Mouse (Mus musculus) liver, adult (tissue): ENCODE results near the gene Prr12.
A peak's percentile ranks its signal among the peaks of the same experiment; 100 is the strongest.

Experiments used
- GATA4 ChIP-seq: IDR thresholded peaks from 2 replicates; pipeline ENCODE4 v1.6.1; 2014; ENCODE audit warnings: mild to moderate bottlenecking, low read length; ENCODE audit not compliant: insufficient replicate concordance

Gene Prr12

GRCm38 (mm10) chr7:45017242-45018061 is 35.2 kb downstream of the Prr12 start, which contains the start of gene Rras:
TSS of gene Rras (plus strand) at chr7:45017961.
- TF ChIP-seq GATA4 = peak; percentile 59; the same call in 1 of the 2 replicates

GRCm38 (mm10) chr7:45016761-45017160 is 35.9 kb downstream of the Prr12 start:
- TF ChIP-seq GATA4 = no peak

GRCm38 (mm10) chr7:45015957-45016612 is 36.6 kb downstream of the Prr12 start, which contains the start of gene Scaf1:
TSS of gene Scaf1 (minus strand) at chr7:45016363.
- TF ChIP-seq GATA4 = no peak

DNA sequence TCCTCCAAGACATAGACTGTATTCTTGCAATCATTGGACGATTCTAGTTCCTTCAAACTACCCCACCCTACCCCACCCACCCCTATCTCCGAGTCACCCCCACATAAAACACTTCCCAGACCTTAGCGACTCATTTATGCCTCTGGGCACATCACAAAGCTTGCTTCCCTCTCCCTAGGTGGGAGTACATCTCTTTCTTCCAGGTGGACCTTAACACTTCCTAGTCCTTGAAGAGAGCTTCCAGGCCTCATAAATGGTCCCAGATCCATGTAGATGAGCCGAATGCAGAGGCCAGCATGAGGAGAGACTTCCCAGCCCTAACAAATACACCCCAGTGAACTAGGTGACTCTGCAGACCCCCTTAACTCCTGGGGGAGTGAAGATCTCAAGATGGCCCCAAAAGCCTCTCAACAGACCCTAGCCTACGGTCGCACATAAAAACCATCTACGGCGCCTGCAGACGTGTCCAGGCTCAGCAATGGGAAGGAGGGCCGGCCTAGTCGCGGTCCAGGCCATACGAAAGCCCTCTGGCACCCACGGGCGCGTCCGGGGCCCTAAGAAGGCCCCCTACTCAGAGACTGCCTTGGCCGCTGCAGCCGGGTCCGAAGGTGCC is 37.2 kb downstream of the Prr12 start:
- TF ChIP-seq GATA4 = no peak

- TF ChIP-seq GATA4 = no peak
Measured at GRCm38 (mm10) chr7:45014096-45014451, 38.6 kb downstream of the Prr12 start.

- TF ChIP-seq GATA4 = no peak
Measured at GRCm38 (mm10) chr7:45013366-45014095, 39.1 kb downstream of the Prr12 start.

DNA sequence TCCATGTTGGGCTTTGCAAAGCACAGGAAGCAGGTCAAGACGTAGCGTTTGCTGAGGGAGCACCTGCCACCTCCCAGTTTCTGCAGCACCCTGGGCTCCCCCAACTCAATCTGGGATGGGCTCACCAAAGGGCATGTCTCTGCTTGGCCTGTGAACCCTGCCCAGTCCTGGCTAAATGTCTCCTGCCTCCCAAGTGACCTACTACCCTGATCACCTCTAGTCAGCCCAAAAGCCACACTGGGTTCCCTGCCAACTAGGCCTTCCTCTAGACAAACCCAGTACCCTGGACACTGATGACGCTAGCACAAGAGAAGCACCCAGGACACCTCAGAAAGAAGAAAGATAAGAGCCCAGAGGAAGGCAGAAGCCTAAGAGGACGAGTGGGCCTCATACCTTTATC is 39.9 kb downstream of the Prr12 start:
- TF ChIP-seq GATA4 = no peak

- no peak for TF ChIP-seq GATA4
Measured at GRCm38 (mm10) chr7:45012011-45012410, 40.7 kb downstream of the Prr12 start.

DNA sequence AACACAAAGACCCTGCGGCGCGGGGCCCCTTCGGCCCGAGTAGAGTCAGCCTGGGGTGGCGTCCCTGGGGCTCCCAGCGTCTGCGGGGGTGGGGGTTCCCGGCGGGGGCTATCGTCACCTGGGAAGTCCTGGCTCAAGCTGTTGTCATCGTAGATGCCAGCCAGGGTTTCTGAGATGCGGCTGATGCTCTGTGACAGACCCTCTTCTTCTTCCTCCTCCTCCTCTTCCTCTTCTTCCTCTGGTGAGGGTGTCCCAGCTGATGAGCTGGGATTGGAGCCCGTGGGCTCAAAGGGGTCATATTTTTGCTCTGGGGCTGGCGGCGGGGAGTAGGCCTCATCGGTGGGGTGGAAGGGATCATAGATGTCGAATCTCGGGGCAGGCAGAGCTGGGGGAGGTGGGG is 44.3 kb downstream of the Prr12 start:
- TF ChIP-seq GATA4 = no peak

GRCm38 (mm10) chr7:45007846-45008245 is 44.8 kb downstream of the Prr12 start:
- TF ChIP-seq GATA4 = no peak

GRCm38 (mm10) chr7:45007141-45007540 is 45.5 kb downstream of the Prr12 start:
- no peak for TF ChIP-seq GATA4

- no peak for TF ChIP-seq GATA4
Measured at GRCm38 (mm10) chr7:45006503-45006902, 46.2 kb downstream of the Prr12 start.

DNA sequence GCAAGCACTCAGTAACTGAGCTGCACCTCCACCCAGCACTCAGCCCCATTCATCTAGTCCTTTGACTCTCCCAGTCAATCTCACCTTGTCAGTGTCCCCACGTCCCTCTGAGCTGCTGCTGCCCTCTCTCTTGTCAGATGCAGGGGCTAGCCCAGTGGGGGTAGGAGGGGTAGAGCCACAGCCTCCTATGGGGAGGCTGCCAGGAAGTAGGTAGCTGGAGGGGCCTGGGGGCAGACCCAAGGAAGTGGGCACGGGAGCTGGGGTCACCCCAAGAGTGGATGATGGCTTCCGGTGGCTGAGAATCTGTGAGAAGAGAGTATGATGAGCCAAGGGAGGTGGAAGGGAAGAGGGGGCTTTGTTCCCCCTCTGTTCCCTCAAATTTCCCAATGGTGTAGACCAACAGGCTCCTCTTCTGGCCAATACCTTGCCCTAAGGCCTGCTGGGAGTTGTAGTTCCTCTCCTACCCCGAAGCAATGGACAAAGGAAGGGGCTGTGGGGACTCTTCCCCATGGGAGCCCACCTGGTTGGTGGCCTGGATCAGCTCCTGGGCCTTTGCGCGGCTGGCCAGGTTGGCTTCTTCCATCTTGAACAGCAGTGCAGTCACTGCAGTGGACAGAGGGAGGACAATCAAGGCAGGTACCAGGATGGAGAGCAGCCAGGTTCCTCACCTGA is 47.2 kb downstream of the Prr12 start:
- TF ChIP-seq GATA4 = no peak

GRCm38 (mm10) chr7:45004546-45004945 is 48.1 kb downstream of the Prr12 start:
- TF ChIP-seq GATA4 = no peak

DNA sequence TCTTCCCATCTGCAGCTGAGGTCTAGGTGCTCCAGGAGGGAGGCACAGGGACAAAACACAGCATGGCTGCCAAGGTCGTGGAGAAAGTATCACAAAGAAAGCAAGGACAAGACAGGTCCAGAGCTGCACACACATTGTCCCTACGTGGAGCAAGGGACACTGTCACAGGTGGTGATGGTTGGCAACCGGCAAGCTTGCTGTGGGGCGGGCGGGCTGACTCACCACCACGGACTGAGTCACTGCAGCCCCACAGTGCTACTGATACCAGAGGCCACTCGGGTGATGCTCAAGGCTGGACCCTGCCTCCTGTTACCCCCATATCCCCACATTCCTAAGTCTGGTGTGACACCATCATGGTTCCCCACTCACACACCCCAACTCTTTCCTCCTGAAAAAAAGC is 50.2 kb downstream of the Prr12 start:
- TF ChIP-seq GATA4 = no peak
